Mouse (Mus musculus) cerebellum, adult 18-20 months (tissue): ENCODE results near the gene Smim7.

Source experiments
- DNase-seq, 2 experiments: peaks; one replicate each; pipeline ENCODE4 v3.0.0; 2021

Gene Smim7

GRCm38 (mm10) chr8:72547122-72547801, 23.6 kb downstream of the Smim7 start:
- DNase-seq = no peak

DNA sequence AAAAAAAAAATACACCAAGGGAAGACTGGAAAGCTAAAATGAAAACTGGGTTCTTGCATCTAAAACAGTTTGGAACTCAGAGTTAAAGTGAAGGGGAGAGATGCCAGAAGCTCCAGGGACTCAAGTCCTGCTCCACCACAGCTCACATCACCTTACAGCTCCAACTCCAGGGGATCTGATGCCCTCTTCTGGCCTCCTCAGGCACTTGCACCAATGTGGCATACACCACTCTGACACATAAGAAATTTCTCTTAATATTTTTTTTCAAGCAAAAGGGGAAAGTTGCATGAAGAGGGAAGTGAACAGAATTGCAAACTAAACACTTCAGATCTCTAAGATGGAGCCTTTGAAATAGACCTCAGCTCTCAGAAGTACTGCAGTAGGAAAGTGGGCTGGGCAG, 31.7 kb downstream of the Smim7 start:
- no peak for DNase-seq

DNA sequence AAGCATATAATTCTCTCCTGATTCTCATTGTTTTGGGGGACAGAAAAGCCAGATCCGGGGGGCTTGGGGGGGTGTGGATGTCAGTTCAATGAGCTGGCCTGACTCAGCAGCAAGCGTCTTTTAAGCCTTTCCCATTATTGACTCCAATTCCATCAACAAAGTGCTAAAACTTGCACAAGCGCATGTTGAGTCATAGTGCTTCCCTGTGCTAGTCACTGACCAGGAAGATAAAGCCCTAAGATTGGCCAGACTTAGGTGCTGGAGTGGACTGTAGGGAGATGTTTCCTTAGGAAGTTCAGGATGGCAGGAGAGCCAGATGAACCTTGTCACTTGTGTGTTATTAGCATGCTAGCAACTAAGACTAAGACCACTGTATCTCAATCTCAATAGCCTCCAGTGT, 36.0 kb downstream of the Smim7 start:
- no peak for DNase-seq

DNA sequence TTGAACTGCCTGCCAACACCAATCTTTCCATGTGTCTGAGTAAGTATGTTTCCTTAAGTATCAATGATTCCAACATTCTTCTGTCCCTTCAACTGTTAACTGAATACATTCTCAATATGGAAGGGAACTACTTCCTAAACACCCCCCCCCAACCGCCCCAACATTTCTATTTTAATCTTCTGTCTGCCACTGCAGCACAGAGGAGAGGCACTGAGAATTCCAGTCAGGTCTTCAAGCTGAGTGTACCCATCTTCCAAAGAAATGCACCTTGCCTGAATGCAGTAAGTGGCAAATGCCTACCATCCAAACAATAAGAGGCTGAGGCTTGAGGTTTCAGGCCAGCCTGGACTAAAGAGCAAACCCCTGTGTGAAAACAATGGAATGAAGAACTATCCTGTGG, 38.8 kb downstream of the Smim7 start:
- DNase-seq = no peak

DNA sequence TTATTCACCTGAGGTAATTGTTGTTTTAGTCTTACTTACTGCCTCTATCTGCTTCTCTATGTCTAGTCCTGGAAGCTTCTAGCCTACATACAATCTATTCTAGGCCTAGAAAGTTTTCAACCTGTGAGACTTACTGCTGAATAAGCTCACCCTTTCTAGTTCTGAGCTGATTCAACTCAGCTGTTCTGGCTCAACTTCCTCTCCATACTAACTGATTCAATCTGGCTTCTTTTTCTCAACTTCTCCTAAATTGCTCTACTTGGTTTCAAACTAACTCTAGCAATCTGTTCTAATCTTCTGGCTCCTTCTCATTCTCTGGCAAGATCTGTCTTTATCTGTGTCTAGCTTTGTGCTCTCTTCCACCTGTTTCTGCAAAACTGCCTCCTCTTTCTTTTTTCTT, 49.0 kb downstream of the Smim7 start:
- no peak for DNase-seq

DNA sequence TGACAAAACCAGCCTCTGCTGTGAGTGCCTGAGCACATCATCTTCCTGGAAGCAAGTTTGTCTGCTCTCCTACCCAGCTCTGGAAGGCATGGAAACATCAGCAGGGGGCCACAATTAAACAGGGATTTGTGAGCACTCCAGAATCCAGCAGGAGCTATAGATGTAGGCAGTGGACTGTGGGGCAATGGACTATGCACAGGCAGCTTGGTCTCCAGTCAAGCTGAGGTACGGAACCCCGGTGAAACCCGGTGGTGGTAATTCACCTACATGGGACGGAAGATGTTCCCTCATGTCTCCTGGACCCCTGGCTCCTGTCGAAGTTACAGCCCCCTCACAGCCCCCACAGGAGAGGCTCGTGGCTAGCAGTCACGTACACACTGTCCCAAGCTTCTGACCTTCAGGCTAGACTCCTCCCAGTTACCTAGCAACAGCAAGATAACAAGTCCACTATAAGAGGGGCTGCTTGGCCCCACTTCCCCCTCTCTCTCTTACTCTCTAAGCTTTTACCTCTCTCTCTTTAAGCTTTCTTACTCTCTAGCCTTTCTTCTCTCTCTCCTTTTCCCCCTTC, 53.4 kb downstream of the Smim7 start:
- no peak for DNase-seq
